Mouse (Mus musculus) liver, adult 2 months (tissue): ENCODE data around the gene Rasgef1a. TPM values are rescaled to one million over a fixed set of nuclear protein-coding genes. Genes with fewer than 3 reads are reported as not detected.

Experiments used
- DNase-seq: peaks from one replicate; pipeline ENCODE4 v3.0.0-alpha.2; 2011; ENCODE audit warnings: low read depth, low spot score; ENCODE audit errors: extremely low read depth
- H3K27ac ChIP-seq: fragments of 200-500 bp; replicated peaks from 2 replicates; pipeline ENCODE4 v1.5.1; 2012; ENCODE audit warnings: low read depth, mild to moderate bottlenecking, control low read depth, inconsistent platforms, low read length; ENCODE audit not compliant: insufficient read depth
- H3K27me3 ChIP-seq: fragments of 200-500 bp; 2 replicates; pipeline ENCODE4 v1.6.1; 2012; ENCODE audit warnings: mild to moderate bottlenecking, moderate library complexity, low read length, inconsistent platforms; ENCODE audit not compliant: control insufficient read depth, insufficient read depth
- H3K36me3 ChIP-seq: fragments of 200-500 bp; 2 replicates; pipeline ENCODE4 v1.6.1; 2012; ENCODE audit warnings: low read length, inconsistent platforms; ENCODE audit not compliant: control insufficient read depth, insufficient read depth
- H3K4me1 ChIP-seq: fragments of 200-500 bp; 2 replicates; pipeline ENCODE4 v1.6.1; 2011; ENCODE audit warnings: low read length; ENCODE audit not compliant: control insufficient read depth, insufficient read depth
- H3K4me3 ChIP-seq: fragments of 200-500 bp; 2 replicates; pipeline ENCODE4 v1.5.1; 2011; ENCODE audit warnings: low read depth, mild to moderate bottlenecking, control low read depth, low read length, moderate library complexity; ENCODE audit not compliant: insufficient read depth
- H3K79me2 ChIP-seq: fragments of 200-500 bp; 2 replicates; pipeline ENCODE4 v1.6.1; 2012; ENCODE audit warnings: inconsistent platforms, mild to moderate bottlenecking, low read length, moderate library complexity; ENCODE audit not compliant: control insufficient read depth, insufficient read depth
- H3K9ac ChIP-seq: fragments of 200-500 bp; 2 replicates; pipeline ENCODE4 v1.6.1; 2012; ENCODE audit warnings: low read depth, mild to moderate bottlenecking, control low read depth, inconsistent platforms, low read length
- CTCF ChIP-seq: fragments of 200-500 bp; IDR thresholded peaks from 2 replicates; pipeline ENCODE4 v1.5.1; 2011; ENCODE audit warnings: low read depth, low read length, control low read depth
- POLR2A ChIP-seq: fragments of 200-500 bp; IDR thresholded peaks from 2 replicates; pipeline ENCODE4 v1.6.1; 2011; ENCODE audit warnings: low read length, control low read depth; ENCODE audit not compliant: insufficient read depth; ENCODE audit errors: extremely low read depth
- WGBS: fragments of 180-500 bp; shearing (Covaris S2); methylation state at CpG from one replicate; pipeline ENCODE4 v1.1.7; 2018; 5-methylcytosine and 5-hydroxymethylcytosine counted together
- polyA plus RNA-seq: library from polyadenylated mRNA; depleted of rRNA; stranded (reverse); fragments of >200 nt; gene quantifications from 2 replicates; pipeline ENCODE4 v1.2.3, GENCODE M21; 2012
- total RNA-seq: library from RNA; depleted of rRNA; stranded (reverse); fragments of >200 nt; gene quantifications from 2 replicates; pipeline ENCODE4 v1.2.3, GENCODE M21; 2014

Rasgef1a gene
- total and polyA plus RNA-seq, 2 experiments: 0.06 TPM; not detected in 1

GRCm38 (mm10) chr6:118127827-118128487 is 116.7 kb downstream of the Rasgef1a start:
- no peak overlapping the region for H3K4me3 ChIP-seq
- no peak for TF ChIP-seq POLR2A
- TF ChIP-seq CTCF: no peak
- peaks cover 20% of the 10 kb centered on the region for H3K36me3 ChIP-seq
- H3K27ac ChIP-seq: no peak overlapping the region
- peak; percentile 11 for DNase-seq
- peaks cover 3% of the 10 kb centered on the region; the same call in 1 of the 2 replicates for H3K79me2 ChIP-seq
- WGBS: 55% methylated on average over 6 of the region's 6 CpGs
- no peak overlapping the region for H3K9ac ChIP-seq
- H3K27me3 ChIP-seq: no peaks in the 10 kb centered on the region
- H3K4me1 ChIP-seq: peaks cover 1% of the 10 kb centered on the region; the same call in 1 of the 2 replicates

GRCm38 (mm10) chr6:118130022-118130421 is 118.8 kb downstream of the Rasgef1a start:
- peaks cover 1% of the 10 kb centered on the region; the same call in 1 of the 2 replicates for H3K4me1 ChIP-seq
- H3K9ac ChIP-seq: no peak overlapping the region
- DNase-seq: no peak
- H3K4me3 ChIP-seq: no peak overlapping the region
- no peaks in the 10 kb centered on the region for H3K27me3 ChIP-seq
- H3K79me2 ChIP-seq: peaks cover 3% of the 10 kb centered on the region; the same call in 1 of the 2 replicates
- no peak overlapping the region for H3K27ac ChIP-seq
- WGBS: 89% methylated on average over 2 of the region's 2 CpGs
- peaks cover 5% of the 10 kb centered on the region for H3K36me3 ChIP-seq
- TF ChIP-seq CTCF (no peak), POLR2A (no peak)

GRCm38 (mm10) chr6:118134461-118134860 is 123.2 kb downstream of the Rasgef1a start:
- Histone ChIP-seq H3K9ac (no peak overlapping the region), H3K4me1 (peaks cover 1% of the 10 kb centered on the region; the same call in 1 of the 2 replicates), H3K36me3 (no peaks in the 10 kb centered on the region), H3K4me3 (no peak overlapping the region), H3K27me3 (no peaks in the 10 kb centered on the region), H3K79me2 (peaks cover 5% of the 10 kb centered on the region; the same call in 1 of the 2 replicates), H3K27ac (no peak overlapping the region)
- no peak for TF ChIP-seq CTCF
- no peak for TF ChIP-seq POLR2A
- DNase-seq: no peak
- 88% methylated on average over 1 of the region's 1 CpGs for WGBS

GRCm38 (mm10) chr6:118137148-118137547 is 125.9 kb downstream of the Rasgef1a start:
- Histone ChIP-seq H3K79me2 (peaks cover 3% of the 10 kb centered on the region; the same call in 1 of the 2 replicates), H3K4me3 (no peak overlapping the region), H3K27me3 (no peaks in the 10 kb centered on the region), H3K27ac (no peak overlapping the region), H3K9ac (no peak overlapping the region), H3K36me3 (no peaks in the 10 kb centered on the region), H3K4me1 (peaks cover 1% of the 10 kb centered on the region; the same call in 1 of the 2 replicates)
- DNase-seq: no peak
- TF ChIP-seq POLR2A (no peak), CTCF (no peak)
- 67% methylated on average over 2 of the region's 2 CpGs for WGBS

GRCm38 (mm10) chr6:118138731-118139709 is 127.8 kb downstream of the Rasgef1a start, which contains the start of gene Csgalnact2:
Gene Csgalnact2, minus strand, starts transcription at chr6:118139140.
- peaks cover 3% of the 10 kb centered on the region; the same call in 1 of the 2 replicates for H3K79me2 ChIP-seq
- no peaks in the 10 kb centered on the region for H3K36me3 ChIP-seq
- peak within 1 kb of the TSS; percentile 83 for H3K4me3 ChIP-seq
- DNase-seq: peak; percentile 76
- H3K27me3 ChIP-seq: no peaks in the 10 kb centered on the region
- WGBS: 8% methylated on average over 58 of the region's 66 CpGs
- peak within 1 kb of the TSS; percentile 42 for H3K27ac ChIP-seq
- TF ChIP-seq POLR2A (peak; percentile 58), CTCF (0 out of 2 replicates have a peak, but pooled peaks have one; percentile 10)
- peak within 1 kb of the TSS; percentile 91 for H3K9ac ChIP-seq
- peaks cover 1% of the 10 kb centered on the region; the same call in 1 of the 2 replicates for H3K4me1 ChIP-seq
